In the genomic region with DNA sequence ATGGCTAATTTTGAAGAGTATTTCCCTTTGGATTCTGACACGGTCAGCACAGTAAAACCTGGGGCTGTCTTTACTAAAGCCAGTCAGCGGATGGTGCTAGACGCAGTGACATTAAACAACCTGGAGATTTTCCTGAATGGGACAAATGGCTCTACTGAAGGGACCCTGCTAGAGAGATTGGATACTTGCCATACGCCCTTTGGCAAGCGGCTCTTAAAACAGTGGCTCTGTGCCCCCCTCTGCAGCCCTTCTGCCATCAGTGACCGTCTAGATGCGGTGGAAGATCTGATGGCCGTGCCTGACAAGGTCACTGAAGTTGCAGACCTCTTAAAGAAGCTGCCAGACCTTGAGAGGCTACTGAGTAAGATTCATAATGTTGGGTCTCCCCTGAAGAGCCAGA, we compare ENCODE assay signal across 16 mouse cellular contexts.
"Had no signal": no experiment of that assay in that cellular context is flagged by ENCODE, and none has a peak within 500 bp of the region (broad histone marks: within the 10 kb centered on the region; RNA-seq: fewer than 3 reads in every experiment).

No protein-coding gene starts in this region.

- H3K9me3 ChIP-seq: limb, embryonic 13.5 days; liver, embryonic 15.5 days; neural tube, embryonic 15.5 days had no signal

- H3K27ac ChIP-seq: kidney, postnatal 0 days; limb, embryonic 13.5 days; liver, embryonic 15.5 days; neural tube, embryonic 15.5 days had no signal

- H3K4me1 ChIP-seq: neural tube, embryonic 15.5 days had no signal

- H3K4me2 ChIP-seq: limb, embryonic 13.5 days; liver, embryonic 15.5 days; lung, embryonic 14.5 days; midbrain, embryonic 11.5 days; neural tube, embryonic 15.5 days had no signal

- H3K4me3 ChIP-seq: limb, embryonic 13.5 days; liver, embryonic 15.5 days; myocyte; neural tube, embryonic 15.5 days had no signal

- H3K9ac ChIP-seq: limb, embryonic 13.5 days; liver, embryonic 15.5 days; lung, embryonic 14.5 days; neural tube, embryonic 15.5 days had no signal

- DNase-seq: kidney, adult 9 months; kidney, postnatal 36 days; layer of hippocampus, adult 9-11 months; layer of hippocampus, postnatal 36 days; lung, embryonic 14.5 days; lung, postnatal 10 days; lung, postnatal 4 days; right cerebral cortex, adult 18-20 months; right cerebral cortex, postnatal 25 days; thymus, postnatal 36 days had no signal

- H3K27me3 ChIP-seq: limb, embryonic 13.5 days; liver, embryonic 15.5 days; neural tube, embryonic 15.5 days had no signal
